Mouse (Mus musculus) ES-E14 (cell line): ENCODE measurements around the gene Aurkaip1. TPM values are rescaled to one million over a fixed set of nuclear protein-coding genes. Genes with fewer than 3 reads are reported as not detected.

ENCODE experiments used
- DNase-seq: peaks from one replicate; pipeline ENCODE4 v3.0.0-alpha.2; 2013; ENCODE audit warnings: low read depth, low spot score
- H3K27ac ChIP-seq: 2 replicates; pipeline ENCODE4 v1.5.1; 2012; ENCODE audit warnings: low read depth, mild to moderate bottlenecking, low read length, moderate library complexity, mixed read lengths; ENCODE audit not compliant: poor library complexity, insufficient read depth, severe bottlenecking
- H3K36me3 ChIP-seq: 2 replicates; pipeline ENCODE4 v1.6.1; 2012; ENCODE audit warnings: mild to moderate bottlenecking, low read length, moderate library complexity, mixed read lengths; ENCODE audit not compliant: control insufficient read depth, poor library complexity, insufficient read depth, severe bottlenecking
- H3K4me1 ChIP-seq, 2 experiments: fragments of 150-350 bp in 1 of 2; sonication (generic) in 1 of 2; 2 replicates each; pipeline ENCODE4 v1.6.1; 2012; ENCODE audit warnings: low read length in 2 of 2, mild to moderate bottlenecking in 1 of 2, mixed read lengths in 1 of 2; ENCODE audit not compliant: control insufficient read depth in 2 of 2, insufficient read depth in 2 of 2, poor library complexity in 1 of 2
- H3K4me3 ChIP-seq, 2 experiments: fragments of 150-350 bp in 1 of 2; sonication (generic) in 1 of 2; 2 replicates each; pipeline ENCODE4 v1.5.1; 2012; ENCODE audit warnings: low read length in 2 of 2, low read depth in 1 of 2, mild to moderate bottlenecking in 1 of 2, mixed read lengths in 1 of 2; ENCODE audit not compliant: insufficient read depth in 1 of 2, poor library complexity in 1 of 2, severe bottlenecking in 1 of 2
- H3K9ac ChIP-seq: 2 replicates; pipeline ENCODE4 v1.6.1; 2012; ENCODE audit warnings: low read depth, mild to moderate bottlenecking, low read length, mixed read lengths; ENCODE audit not compliant: poor library complexity, insufficient read depth, severe bottlenecking
- H3K9me3 ChIP-seq: fragments of 150-350 bp; sonication (generic); 2 replicates; pipeline ENCODE4 v1.6.1; 2012; ENCODE audit warnings: low read depth, mild to moderate bottlenecking, low read length; ENCODE audit not compliant: control insufficient read depth, insufficient read depth
- CHD2 ChIP-seq: IDR thresholded peaks from 2 replicates; pipeline ENCODE4 v1.6.1; 2014; ENCODE audit warnings: mild to moderate bottlenecking, low read depth, low read length, inconsistent platforms
- HCFC1 ChIP-seq: IDR thresholded peaks from 2 replicates; pipeline ENCODE4 v1.6.1; 2012; ENCODE audit warnings: low read length, inconsistent platforms, borderline replicate concordance; ENCODE audit not compliant: insufficient read depth
- MAFK ChIP-seq: IDR thresholded peaks from 2 replicates; pipeline ENCODE4 v1.6.1; 2014; ENCODE audit warnings: mild to moderate bottlenecking, low read depth, low read length, inconsistent platforms; ENCODE audit not compliant: insufficient read depth
- ZC3H11A ChIP-seq: IDR thresholded peaks from 2 replicates; pipeline ENCODE4 v1.6.1; 2012; ENCODE audit warnings: low read depth, mild to moderate bottlenecking, inconsistent platforms, low read length, borderline replicate concordance
- ZNF384 ChIP-seq: IDR thresholded peaks from 2 replicates; pipeline ENCODE4 v1.6.1; 2012; ENCODE audit warnings: low read depth, low read length, inconsistent platforms
- in situ Hi-C, 2 experiments: fragments of 600-800 bp; cut with MboI; formaldehyde crosslinking; loops; one replicate each; pipeline ENCODE4 v1.15.1; 2025; ENCODE audit warnings: low sequenced_read_pairs in 2 of 2, inconsistent platforms in 1 of 2; ENCODE audit not compliant: unreplicated experiment in 2 of 2
- total RNA-seq: library from RNA; depleted of rRNA; stranded (reverse); fragments of 300-350 nt; gene quantifications from 2 replicates; pipeline ENCODE4 v1.2.3, GENCODE M21; 2012; rRNA removed

Gene Aurkaip1
- total RNA-seq, 1 experiment: 162 TPM

GRCm38 (mm10) chr4:155869317-155870033 is 38.4 kb downstream of the Aurkaip1 start, which contains the start of the genes Cptp and Ints11:
TSS of gene Cptp (minus strand) at chr4:155869440.
TSS of gene Ints11 (plus strand) at chr4:155869546.
- TF ChIP-seq ZC3H11A (no peak), ZNF384 (no peak), MAFK (no peak), CHD2 (no peak), HCFC1 (no peak)
- Histone ChIP-seq H3K36me3 (peaks cover 31% of the 10 kb centered on the region), H3K4me3 (peak within 1 kb of the TSS; percentile 95 to 100), H3K27ac (peak within 1 kb of the TSS; percentile 11; the same call in 1 of the 2 replicates), H3K4me1 (peaks cover 0 to 2% of the 10 kb centered on the region in 2 experiments; a peak in 1 of 4 replicates), H3K9me3 (no peaks in the 10 kb centered on the region), H3K9ac (peak within 1 kb of the TSS; percentile 98)
- in situ Hi-C loops: no loop called here
- DNase-seq: peak; percentile 93

- in situ Hi-C loops: no loop called here
- TF ChIP-seq CHD2: no peak
- no peak for TF ChIP-seq ZNF384
- no peak for TF ChIP-seq HCFC1
- no peak for TF ChIP-seq MAFK
- no peak for TF ChIP-seq ZC3H11A
- Histone ChIP-seq H3K4me1 (peaks cover 0 to 2% of the 10 kb centered on the region in 2 experiments; a peak in 1 of 4 replicates), H3K4me3 (no peak overlapping the region), H3K9ac (peak overlapping the region; percentile 37; the same call in 1 of the 2 replicates), H3K27ac (no peak overlapping the region), H3K9me3 (no peaks in the 10 kb centered on the region), H3K36me3 (peaks cover 32% of the 10 kb centered on the region)
- DNase-seq: no peak
These were observed 40.3 kb downstream of the Aurkaip1 start for GRCm38 (mm10) chr4:155871404-155871803.

Other genes with a start within 250 kb of the Aurkaip1 start
- 25.5 and 33.5 TPM in 2 replicates for gene Slc35e2, start 229.9 kb upstream of the Aurkaip1 start, total RNA-seq
- 45.7 and 50.1 TPM in 2 replicates for gene Cdk11b, start 206.4 kb upstream of the Aurkaip1 start, total RNA-seq
- gene Gm10563, start 185.9 kb upstream of the Aurkaip1 start, total RNA-seq: not detected in 2 replicates
- gene Mmp23, start 177.9 kb upstream of the Aurkaip1 start, total RNA-seq: 12.1 and 19.0 TPM in 2 replicates
- gene Mib2, start 162.1 kb upstream of the Aurkaip1 start, total RNA-seq: 55.3 and 100 TPM in 2 replicates
- gene Fndc10, start 136.9 kb upstream of the Aurkaip1 start, total RNA-seq: 10.0 and 22.1 TPM in 2 replicates
- gene Ssu72, start 126.5 kb upstream of the Aurkaip1 start, total RNA-seq: 125 and 129 TPM in 2 replicates
- 0.22 and 0.58 TPM in 2 replicates for gene Tmem240, start 96.5 kb upstream of the Aurkaip1 start, total RNA-seq
- gene Atad3a, start 70.2 kb upstream of the Aurkaip1 start, total RNA-seq: 169 and 267 TPM in 2 replicates
- gene Vwa1, start 56.6 kb upstream of the Aurkaip1 start, total RNA-seq: 4.6 and 10.6 TPM in 2 replicates
- gene Tmem88b, start 45.4 kb upstream of the Aurkaip1 start, total RNA-seq: 0.09 and 0.11 TPM in 2 replicates
- gene Ankrd65, start 40.8 kb upstream of the Aurkaip1 start, total RNA-seq: 0.49 and 0.74 TPM in 2 replicates
- gene Mrpl20, start 28.4 kb upstream of the Aurkaip1 start, total RNA-seq: 114 and 157 TPM in 2 replicates
- gene Ccnl2, start 18.8 kb upstream of the Aurkaip1 start, total RNA-seq: 103 and 171 TPM in 2 replicates
- 14.2 and 14.4 TPM in 2 replicates for gene Mxra8, start 8.4 kb downstream of the Aurkaip1 start, total RNA-seq
- gene Dvl1, start 16.1 kb downstream of the Aurkaip1 start, total RNA-seq: 49.8 and 88.0 TPM in 2 replicates
- gene Tas1r3, start 32.1 kb downstream of the Aurkaip1 start, total RNA-seq: 0.40 and 0.58 TPM in 2 replicates
- gene Cptp, start 38.2 kb downstream of the Aurkaip1 start, total RNA-seq: 9.7 and 10.1 TPM in 2 replicates
- 106 and 119 TPM in 2 replicates for gene Ints11, start 38.3 kb downstream of the Aurkaip1 start, total RNA-seq
- gene Pusl1, start 60.5 kb downstream of the Aurkaip1 start, total RNA-seq: 62.2 and 104 TPM in 2 replicates
- gene Acap3, start 60.5 kb downstream of the Aurkaip1 start, total RNA-seq: 17.1 and 32.0 TPM in 2 replicates
- gene Ube2j2, start 112.6 kb downstream of the Aurkaip1 start, total RNA-seq: 57.9 and 74.1 TPM in 2 replicates
- 6.4 and 10.3 TPM in 2 replicates for gene C1qtnf12, start 131.0 kb downstream of the Aurkaip1 start, total RNA-seq
- 11.9 and 20.6 TPM in 2 replicates for gene B3galt6, start 161.4 kb downstream of the Aurkaip1 start, total RNA-seq
- 176 and 257 TPM in 2 replicates for gene Sdf4, start 161.6 kb downstream of the Aurkaip1 start, total RNA-seq
- gene Tnfrsf4, start 182.6 kb downstream of the Aurkaip1 start, total RNA-seq: 2.4 and 2.6 TPM in 2 replicates
- 0.62 and 1.1 TPM in 2 replicates for gene Tnfrsf18, start 194.9 kb downstream of the Aurkaip1 start, total RNA-seq
- gene Ttll10, start 228.1 kb downstream of the Aurkaip1 start, total RNA-seq: 0.22 and 0.37 TPM in 2 replicates